8 mouse cellular contexts compared by ENCODE assay signal in genomic region chrX:74115511-74115910, GRCm38 (mm10). TPM values are rescaled to one million over a fixed set of nuclear protein-coding genes. Genes with fewer than 3 reads are reported as not detected.
DNase-seq lines count a peak whose midpoint lies in the region; ATAC-seq and TF ChIP-seq lines count a peak whose summit lies in the region.

No protein-coding gene starts in this region.

- peak overlapping the region; percentile 38 for H3K4me2 ChIP-seq in embryonic facial prominence, embryonic 14.5 days (ENCODE audit: low read depth, low read length)
- H3K4me2 ChIP-seq in limb, embryonic 14.5 days (replicated peaks; ENCODE audit: low read depth, low read length, severe bottlenecking): peak overlapping the region; percentile 38
- peak overlapping the region; percentile 24; the same call in 1 of the 2 replicates for H3K4me2 ChIP-seq in midbrain, postnatal 0 days (ENCODE audit: low read depth, low read length, poor library complexity, severe bottlenecking)

- no peaks in the 10 kb centered on the region for H3K9me3 ChIP-seq in embryonic facial prominence, embryonic 14.5 days (ENCODE audit: control insufficient read depth, low read length)
- H3K9me3 ChIP-seq in limb, embryonic 14.5 days (ENCODE audit: control insufficient read depth, low read length): no peaks in the 10 kb centered on the region
- H3K9me3 ChIP-seq in midbrain, postnatal 0 days (ENCODE audit: low read length): no peaks in the 10 kb centered on the region

- peak; percentile 60; the same call in 1 of the 2 replicates for ATAC-seq in embryonic facial prominence, embryonic 14.5 days (ENCODE audit: low read depth)
- ATAC-seq in limb, embryonic 14.5 days (ENCODE audit: low FRiP score, low read depth): no peak
- ATAC-seq in midbrain, postnatal 0 days (ENCODE audit: low FRiP score): peak; percentile 68

- no peaks in the 10 kb centered on the region for H3K36me3 ChIP-seq in embryonic facial prominence, embryonic 14.5 days (ENCODE audit: control insufficient read depth, insufficient read depth, low read length)
- H3K36me3 ChIP-seq in limb, embryonic 14.5 days (ENCODE audit: control insufficient read depth, insufficient read depth, low read length): no peaks in the 10 kb centered on the region
- H3K36me3 ChIP-seq in midbrain, postnatal 0 days (ENCODE audit: insufficient read depth, low read length): no peaks in the 10 kb centered on the region

- peak overlapping the region; percentile 29 for H3K4me3 ChIP-seq in embryonic facial prominence, embryonic 14.5 days (ENCODE audit: low read depth, low read length)
- peak overlapping the region; percentile 21 for H3K4me3 ChIP-seq in limb, embryonic 14.5 days (replicated peaks; ENCODE audit: low read length)
- H3K4me3 ChIP-seq in midbrain, postnatal 0 days (ENCODE audit: low read depth, low read length): peak overlapping the region; percentile 22; the same call in 1 of the 2 replicates

- H3K9ac ChIP-seq in embryonic facial prominence, embryonic 14.5 days (ENCODE audit: low read depth, low read length): 0 out of 2 replicates have a peak overlapping the region, but pooled peaks have one; percentile 37
- H3K9ac ChIP-seq in limb, embryonic 14.5 days (ENCODE audit: low read depth, low read length, severe bottlenecking): no peak overlapping the region
- H3K9ac ChIP-seq in midbrain, postnatal 0 days (replicated peaks; ENCODE audit: low read length, poor library complexity, severe bottlenecking): no peak overlapping the region

- peak; percentile 68; the same call in 1 of the 2 replicates for TF ChIP-seq CTCF in midbrain, postnatal 0 days (IDR thresholded peaks at IDR 0.05)

- TF ChIP-seq POLR2A in limb, embryonic 14.5 days (IDR thresholded peaks at IDR 0.05; ENCODE audit: borderline replicate concordance, extremely low read depth, insufficient read depth, insufficient read length): no peak

- DNase-seq in 416B (ENCODE audit: low read depth): peak; percentile 89
- peak; percentile 64 to 72 for DNase-seq in adrenal gland, postnatal 36 days
- DNase-seq in embryonic facial prominence, embryonic 14.5 days (ENCODE audit: low spot score): peak; percentile 49
- DNase-seq in heart, adult 8-10 months (ENCODE audit: low spot score): peak; percentile 44
- DNase-seq in kidney, adult 9 months: peak; percentile 70
- DNase-seq in limb, embryonic 14.5 days (ENCODE audit: low spot score): no peak
- DNase-seq in midbrain, postnatal 0 days (ENCODE audit: low spot score): peak; percentile 62
- DNase-seq in spleen, postnatal 14 days (ENCODE audit: low spot score in 2 of 2): peak; percentile 19 to 52

- H3K4me1 ChIP-seq in embryonic facial prominence, embryonic 14.5 days (ENCODE audit: control insufficient read depth, insufficient read depth, low read length): no peaks in the 10 kb centered on the region
- H3K4me1 ChIP-seq in limb, embryonic 14.5 days (ENCODE audit: control insufficient read depth, insufficient read depth, low read length): no peaks in the 10 kb centered on the region
- no peaks in the 10 kb centered on the region for H3K4me1 ChIP-seq in midbrain, postnatal 0 days (ENCODE audit: insufficient read depth, low read length)

- H3K27me3 ChIP-seq in embryonic facial prominence, embryonic 14.5 days (replicated peaks; ENCODE audit: control insufficient read depth, insufficient read depth, low read length): peaks cover 2% of the 10 kb centered on the region; the same call in 1 of the 2 replicates
- no peaks in the 10 kb centered on the region for H3K27me3 ChIP-seq in limb, embryonic 14.5 days (ENCODE audit: control insufficient read depth, insufficient read depth, low read length)
- no peaks in the 10 kb centered on the region for H3K27me3 ChIP-seq in midbrain, postnatal 0 days (ENCODE audit: insufficient read depth, low read length)

- WGBS in embryonic facial prominence, embryonic 14.5 days: 21% methylated on average over 10 of the region's 10 CpGs
- 25% methylated on average over 10 of the region's 10 CpGs for WGBS in limb, embryonic 14.5 days
- 17% methylated on average over 10 of the region's 10 CpGs for WGBS in midbrain, postnatal 0 days

- H3K27ac ChIP-seq in embryonic facial prominence, embryonic 14.5 days (replicated peaks; ENCODE audit: low read depth, low read length): no peak overlapping the region
- H3K27ac ChIP-seq in limb, embryonic 14.5 days (replicated peaks; ENCODE audit: low read depth, low read length): no peak overlapping the region
- no peak overlapping the region for H3K27ac ChIP-seq in midbrain, postnatal 0 days (ENCODE audit: low read depth, low read length)

RNA-seq across cellular contexts. Expression of gene Opn1mw, which starts 11.8 kb away (rescaled TPM):
- not detected for total RNA-seq in adrenal gland, postnatal 36 days (2021)
- not detected in 2 replicates for polyA plus RNA-seq in embryonic facial prominence, embryonic 14.5 days (2014; fragmentation: Nextera tagmentation; extraction: Ambion mirVana)
- not detected for total RNA-seq in heart, adult 8-10 months (2022)
- polyA plus RNA-seq in limb, embryonic 14.5 days (2012; rRNA removed): not detected in 2 replicates
- not detected in 2 replicates for polyA plus RNA-seq in limb, embryonic 14.5 days (2014; fragmentation: Nextera tagmentation; extraction: Ambion mirVana)
- total RNA-seq in midbrain, postnatal 0 days (2014; rRNA removed): not detected in 2 replicates
- polyA plus RNA-seq in midbrain, postnatal 0 days (2015; fragmentation: Nextera tagmentation; extraction: Ambion mirVana): not detected in 2 replicates

RNA-seq across cellular contexts. Expression of gene Mecp2, which starts 19.7 kb away (rescaled TPM):
- 10 to 100 TPM; 35.1 to 38.4 TPM for total RNA-seq in adrenal gland, postnatal 36 days (2021)
- 10.4 and 11.3 TPM in 2 replicates for polyA plus RNA-seq in embryonic facial prominence, embryonic 14.5 days (2014; fragmentation: Nextera tagmentation; extraction: Ambion mirVana)
- 10 to 100 TPM; 25.3 to 36.9 (median 31.0) TPM for total RNA-seq in heart, adult 8-10 months (2022)
- 12.3 and 13.0 TPM in 2 replicates for polyA plus RNA-seq in limb, embryonic 14.5 days (2012; rRNA removed)
- 9.0 and 11.1 TPM in 2 replicates for polyA plus RNA-seq in limb, embryonic 14.5 days (2014; fragmentation: Nextera tagmentation; extraction: Ambion mirVana)
- total RNA-seq in midbrain, postnatal 0 days (2014; rRNA removed): 84.7 and 100 TPM in 2 replicates
- polyA plus RNA-seq in midbrain, postnatal 0 days (2015; fragmentation: Nextera tagmentation; extraction: Ambion mirVana): 10.6 and 12.3 TPM in 2 replicates

RNA-seq across cellular contexts. Expression of gene Tex28, which starts 52.1 kb away (rescaled TPM):
- total RNA-seq in adrenal gland, postnatal 36 days (2021): not detected
- not detected in 2 replicates for polyA plus RNA-seq in embryonic facial prominence, embryonic 14.5 days (2014; fragmentation: Nextera tagmentation; extraction: Ambion mirVana)
- total RNA-seq in heart, adult 8-10 months (2022): not detected
- polyA plus RNA-seq in limb, embryonic 14.5 days (2012; rRNA removed): not detected in 2 replicates
- polyA plus RNA-seq in limb, embryonic 14.5 days (2014; fragmentation: Nextera tagmentation; extraction: Ambion mirVana): not detected in 2 replicates
- total RNA-seq in midbrain, postnatal 0 days (2014; rRNA removed): not detected in 2 replicates
- polyA plus RNA-seq in midbrain, postnatal 0 days (2015; fragmentation: Nextera tagmentation; extraction: Ambion mirVana): not detected in 2 replicates
